Mouse (Mus musculus) telencephalon, adult 2 months (tissue): ENCODE data around the gene Fam102a.
"Not testable (repeated sequence)": the region's sequence is repeated elsewhere in the genome, so short reads cannot be mapped to it uniquely, and the experiment has no call there.

Source experiments
- DNase-seq: peaks from one replicate; pipeline ENCODE4 v3.0.0-alpha.2; 2011; ENCODE audit warnings: low read depth, low spot score

The Fam102a gene

GRCm38 (mm10) chr2:32534733-32535471 is at the start of gene Fam102a:
Fam102a (plus strand) TSS chr2:32535332.
- peak; percentile 94 for DNase-seq

GRCm38 (mm10) chr2:32485751-32486150 is 49.4 kb upstream of the Fam102a start:
- no peak for DNase-seq

- DNase-seq, result no peak
Observed at GRCm38 (mm10) chr2:32486155-32486554, 49.0 kb upstream of the Fam102a start.

GRCm38 (mm10) chr2:32487124-32487623 is 48.0 kb upstream of the Fam102a start:
- DNase-seq, result peak; percentile 60

GRCm38 (mm10) chr2:32488679-32489078 is 46.5 kb upstream of the Fam102a start:
- DNase-seq, result peak; percentile 60

GRCm38 (mm10) chr2:32490730-32491129 is 44.4 kb upstream of the Fam102a start:
- DNase-seq, result not testable (repeated sequence)

- no peak for DNase-seq
Observed at GRCm38 (mm10) chr2:32492661-32493060, 42.5 kb upstream of the Fam102a start.

GRCm38 (mm10) chr2:32493301-32493701 is 41.8 kb upstream of the Fam102a start:
- no peak for DNase-seq

- DNase-seq, result no peak
Observed at GRCm38 (mm10) chr2:32494522-32494921, 40.6 kb upstream of the Fam102a start.

GRCm38 (mm10) chr2:32495185-32495726 is 39.9 kb upstream of the Fam102a start:
- no peak for DNase-seq

GRCm38 (mm10) chr2:32496190-32496589 is 38.9 kb upstream of the Fam102a start:
- DNase-seq, result no peak

GRCm38 (mm10) chr2:32499365-32499764 is 35.8 kb upstream of the Fam102a start:
- DNase-seq, result no peak

GRCm38 (mm10) chr2:32500461-32500860 is 34.7 kb upstream of the Fam102a start:
- no peak for DNase-seq

GRCm38 (mm10) chr2:32501754-32502324 is 33.3 kb upstream of the Fam102a start:
- no peak for DNase-seq

- no peak for DNase-seq
Observed at GRCm38 (mm10) chr2:32502843-32503242, 32.3 kb upstream of the Fam102a start.

GRCm38 (mm10) chr2:32503588-32503987 is 31.5 kb upstream of the Fam102a start:
- DNase-seq, result no peak

- DNase-seq, result no peak
Observed at GRCm38 (mm10) chr2:32505536-32505935, 29.6 kb upstream of the Fam102a start.

- DNase-seq, result no peak
Observed at GRCm38 (mm10) chr2:32506673-32507668, 28.2 kb upstream of the Fam102a start.

GRCm38 (mm10) chr2:32507906-32508305 is 27.2 kb upstream of the Fam102a start:
- DNase-seq, result no peak

- DNase-seq, result no peak
Observed at GRCm38 (mm10) chr2:32509287-32509686, 25.8 kb upstream of the Fam102a start.

- no peak for DNase-seq
Observed at GRCm38 (mm10) chr2:32509896-32510295, 25.2 kb upstream of the Fam102a start.

- no peak for DNase-seq
Observed at GRCm38 (mm10) chr2:32512592-32512991, 22.5 kb upstream of the Fam102a start.
